Mouse (Mus musculus) G1E (cell line): ENCODE results near the gene Zdhhc13. TPM values are rescaled to one million over a fixed set of nuclear protein-coding genes. Genes with fewer than 3 reads are reported as not detected.
A peak's percentile ranks its signal among the peaks of the same experiment; 100 is the strongest.

Source experiments
- ATAC-seq: 2 replicates; pipeline ENCODE4 v1.8.0; 2016; ENCODE audit warnings: mild to moderate bottlenecking; ENCODE audit not compliant: insufficient number of reproducible peaks, poor library complexity, low FRiP score, severe bottlenecking; ENCODE audit errors: extremely low read depth
- DNase-seq: peaks from one replicate; pipeline ENCODE4 v3.0.0; 2012; ENCODE audit warnings: low spot score
- H3K27me3 ChIP-seq: 2 replicates; pipeline ENCODE4 v1.6.1; 2012; ENCODE audit warnings: mild to moderate bottlenecking, low read length, inconsistent platforms; ENCODE audit not compliant: insufficient read depth
- H3K36me3 ChIP-seq: replicated peaks from 2 replicates; pipeline ENCODE3; 2012; ENCODE audit warnings: mild to moderate bottlenecking, inconsistent platforms
- H3K4me1 ChIP-seq: 2 replicates; pipeline ENCODE4 v1.6.1; 2012; ENCODE audit warnings: low read depth, low read length, inconsistent platforms, mixed read lengths; ENCODE audit not compliant: insufficient read depth
- H3K4me3 ChIP-seq: 2 replicates; pipeline ENCODE4 v1.5.1; 2012; ENCODE audit warnings: low read depth, mild to moderate bottlenecking, inconsistent platforms, low read length, moderate library complexity, mixed read lengths
- H3K9me3 ChIP-seq: replicated peaks from 2 replicates; pipeline ENCODE4 v1.6.1; 2012; ENCODE audit warnings: inconsistent platforms
- CTCF ChIP-seq: IDR thresholded peaks from 2 replicates; pipeline ENCODE4 v1.5.1; 2012; ENCODE audit warnings: low read depth, low read length, inconsistent platforms, mixed read lengths
- GATA1 ChIP-seq: IDR thresholded peaks from 2 replicates; pipeline ENCODE4 v1.6.1; 2012; ENCODE audit warnings: borderline replicate concordance, low read length, inconsistent platforms, mixed read lengths
- GATA2 ChIP-seq: IDR thresholded peaks from 2 replicates; pipeline ENCODE4 v1.6.1; 2012; ENCODE audit warnings: low read depth, low read length, inconsistent platforms, borderline replicate concordance
- POLR2AphosphoS5 ChIP-seq: IDR thresholded peaks from 2 replicates; pipeline ENCODE4 v1.6.1; 2012; ENCODE audit warnings: low read depth, low read length, inconsistent platforms; ENCODE audit not compliant: insufficient replicate concordance
- TAL1 ChIP-seq: conservative IDR thresholded peaks from 2 replicates; pipeline ENCODE4 v1.6.1; 2012; ENCODE audit warnings: low read depth, low read length, inconsistent platforms, mixed read lengths
- polyA plus RNA-seq: library from polyadenylated mRNA; stranded (reverse); fragments of >175 nt; gene quantifications from 2 replicates; pipeline ENCODE4 v1.2.3, GENCODE M21; 2012
- total RNA-seq, 2 experiments: library from RNA; stranded (forward) in 1 of 2; stranded (reverse) in 1 of 2; fragments of 200-1000 nt in 1 of 2; fragments of >200 nt in 1 of 2; fragmentation: Nextera tagmentation in 1 of 2; gene quantifications; 2 replicates each; pipeline ENCODE4 v1.2.3; 2014 to 2017

Zdhhc13 gene
- total and polyA plus RNA-seq, 3 experiments, result 6.5 to 37.5 (median 31.0) TPM

- H3K4me1 ChIP-seq, result peaks cover 2% of the 10 kb centered on the region; the same call in 1 of the 2 replicates
- DNase-seq (no peak), ATAC-seq (no peak)
- H3K4me3 ChIP-seq, result no peak overlapping the region
- no peaks in the 10 kb centered on the region for H3K9me3 ChIP-seq
- no peaks in the 10 kb centered on the region for H3K36me3 ChIP-seq
- TF ChIP-seq GATA1, result no peak
- no peak for TF ChIP-seq POLR2AphosphoS5
- no peak for TF ChIP-seq GATA2
- no peak for TF ChIP-seq TAL1
- peaks cover 10% of the 10 kb centered on the region; the same call in 1 of the 2 replicates for H3K27me3 ChIP-seq
Observed at GRCm38 (mm10) chr7:48834989-48835626, 46.3 kb downstream of the Zdhhc13 start.

- Histone ChIP-seq H3K27me3 (peaks cover 10% of the 10 kb centered on the region; the same call in 1 of the 2 replicates), H3K9me3 (no peaks in the 10 kb centered on the region), H3K36me3 (no peaks in the 10 kb centered on the region), H3K4me1 (no peaks in the 10 kb centered on the region), H3K4me3 (no peak overlapping the region)
- no peak for ATAC-seq
- DNase-seq, result no peak
- TF ChIP-seq POLR2AphosphoS5, result no peak
- TF ChIP-seq CTCF, result no peak
Observed at GRCm38 (mm10) chr7:48836949-48837348, 48.1 kb downstream of the Zdhhc13 start.

GRCm38 (mm10) chr7:48838434-48838833, 49.6 kb downstream of the Zdhhc13 start:
- H3K9me3 ChIP-seq, result no peaks in the 10 kb centered on the region
- no peaks in the 10 kb centered on the region for H3K4me1 ChIP-seq
- no peak for DNase-seq
- H3K27me3 ChIP-seq, result peaks cover 5% of the 10 kb centered on the region; the same call in 1 of the 2 replicates
- TF ChIP-seq GATA2 (no peak), GATA1 (no peak), CTCF (0 out of 2 replicates have a peak, but pooled peaks have one; percentile 5), TAL1 (no peak), POLR2AphosphoS5 (no peak)
- H3K4me3 ChIP-seq, result no peak overlapping the region
- ATAC-seq, result no peak
- no peaks in the 10 kb centered on the region for H3K36me3 ChIP-seq

DNA sequence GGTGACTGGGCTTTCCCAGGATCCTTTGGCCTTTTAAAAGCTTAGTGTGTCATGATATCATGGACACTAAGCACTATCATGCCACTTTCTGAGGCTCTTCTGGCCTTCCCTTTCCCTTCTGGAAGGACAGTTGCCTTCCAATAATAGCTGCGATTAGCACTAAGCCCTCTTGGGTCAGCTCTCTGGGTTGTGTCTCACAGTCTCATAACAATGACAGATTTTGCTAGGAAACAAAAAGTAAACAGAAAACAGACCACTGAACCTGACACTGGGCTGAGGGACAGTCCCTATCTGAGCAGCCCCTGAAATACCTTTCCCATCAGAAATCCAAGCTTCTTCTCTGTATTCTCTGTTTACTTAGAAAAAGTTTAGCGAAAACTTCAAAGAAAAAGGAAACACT, 51.7 kb downstream of the Zdhhc13 start:
- peaks cover 3% of the 10 kb centered on the region; the same call in 1 of the 2 replicates for H3K27me3 ChIP-seq
- no peak overlapping the region for H3K4me3 ChIP-seq
- DNase-seq (no peak), ATAC-seq (no peak)
- no peaks in the 10 kb centered on the region for H3K36me3 ChIP-seq
- H3K9me3 ChIP-seq, result no peaks in the 10 kb centered on the region
- TF ChIP-seq TAL1, result no peak
- TF ChIP-seq GATA1, result no peak
- no peak for TF ChIP-seq CTCF
- TF ChIP-seq GATA2, result no peak
- no peak for TF ChIP-seq POLR2AphosphoS5
- no peaks in the 10 kb centered on the region for H3K4me1 ChIP-seq

DNA sequence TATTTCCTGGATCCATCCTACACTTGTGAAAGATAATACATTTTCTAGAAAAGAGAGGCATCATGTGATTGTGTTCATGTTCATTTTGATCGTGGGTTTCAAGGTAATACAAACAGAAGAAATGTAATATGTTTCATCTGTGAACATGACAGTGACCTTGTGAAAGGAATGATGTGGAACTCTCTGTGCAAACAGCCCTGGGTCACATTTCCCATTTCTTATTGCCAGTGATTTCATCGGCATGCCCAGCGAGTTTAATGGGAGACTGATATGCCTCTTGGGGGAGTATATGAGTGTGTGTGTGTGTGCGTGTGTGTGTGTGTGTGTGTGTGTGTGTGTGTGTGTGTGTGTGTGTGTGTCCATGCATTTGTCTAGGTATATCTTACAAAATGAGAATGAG, 52.7 kb downstream of the Zdhhc13 start:
- Histone ChIP-seq H3K36me3 (no peaks in the 10 kb centered on the region), H3K4me1 (no peaks in the 10 kb centered on the region), H3K4me3 (no peak overlapping the region), H3K27me3 (peaks cover 3% of the 10 kb centered on the region; the same call in 1 of the 2 replicates), H3K9me3 (no peaks in the 10 kb centered on the region)
- no peak for TF ChIP-seq GATA2
- no peak for TF ChIP-seq TAL1
- no peak for TF ChIP-seq GATA1
- TF ChIP-seq POLR2AphosphoS5, result no peak
- no peak for TF ChIP-seq CTCF
- no peak for DNase-seq
- no peak for ATAC-seq

- ATAC-seq (no peak), DNase-seq (no peak)
- TF ChIP-seq TAL1 (no peak), GATA1 (no peak), POLR2AphosphoS5 (no peak)
Observed at GRCm38 (mm10) chr7:48842353-48842752, 53.5 kb downstream of the Zdhhc13 start.

More at GRCm38 (mm10) chr7:48842353-48842752, 53.5 kb downstream of the Zdhhc13 start:
- no peaks in the 10 kb centered on the region for H3K9me3 ChIP-seq
- no peaks in the 10 kb centered on the region for H3K4me1 ChIP-seq
- H3K27me3 ChIP-seq, result peaks cover 3% of the 10 kb centered on the region; the same call in 1 of the 2 replicates
- H3K4me3 ChIP-seq, result no peak overlapping the region
- no peaks in the 10 kb centered on the region for H3K36me3 ChIP-seq
